Mouse (Mus musculus) urinary bladder, postnatal 14 days (tissue): Measurements from ENCODE around the gene Nr5a1.

ENCODE experiments used
- DNase-seq: peaks from one replicate; pipeline ENCODE4 v3.0.0; 2021; ENCODE audit warnings: low spot score

Gene Nr5a1

GRCm38 (mm10) chr2:38714324-38714723 is at the start of gene Nr5a1:
Gene Nr5a1 (minus strand): TSS chr2:38714542.
- DNase-seq: no peak

GRCm38 (mm10) chr2:38739847-38740246 is 25.5 kb upstream of the Nr5a1 start:
- peak; percentile 23 for DNase-seq

GRCm38 (mm10) chr2:38739410-38739809 is 25.1 kb upstream of the Nr5a1 start:
- DNase-seq: peak; percentile 81

- no peak for DNase-seq
Measured at GRCm38 (mm10) chr2:38738601-38739301, 24.4 kb upstream of the Nr5a1 start.

- no peak for DNase-seq
Measured at GRCm38 (mm10) chr2:38735740-38736139, 21.4 kb upstream of the Nr5a1 start.

- DNase-seq: no peak
Measured at GRCm38 (mm10) chr2:38734721-38735120, 20.4 kb upstream of the Nr5a1 start.

- DNase-seq: no peak
Measured at GRCm38 (mm10) chr2:38730331-38730827, 16.0 kb upstream of the Nr5a1 start.

- DNase-seq: no peak
Measured at GRCm38 (mm10) chr2:38725427-38725826, 11.1 kb upstream of the Nr5a1 start.

GRCm38 (mm10) chr2:38723378-38723777 is 9.0 kb upstream of the Nr5a1 start:
- DNase-seq: no peak

- no peak for DNase-seq
Measured at GRCm38 (mm10) chr2:38722076-38722475, 7.7 kb upstream of the Nr5a1 start.

- DNase-seq: no peak
Measured at GRCm38 (mm10) chr2:38720661-38721060, 6.3 kb upstream of the Nr5a1 start.

GRCm38 (mm10) chr2:38719354-38719753 is 5.0 kb upstream of the Nr5a1 start:
- no peak for DNase-seq

GRCm38 (mm10) chr2:38718676-38719075 is 4.3 kb upstream of the Nr5a1 start:
- DNase-seq: no peak

- DNase-seq: no peak
Measured at GRCm38 (mm10) chr2:38717436-38717835, 3.1 kb upstream of the Nr5a1 start.

- DNase-seq: no peak
Measured at GRCm38 (mm10) chr2:38713596-38713995, 746 bp downstream of the Nr5a1 start.

GRCm38 (mm10) chr2:38712769-38713125 is 1.6 kb downstream of the Nr5a1 start:
- DNase-seq: no peak

- no peak for DNase-seq
Measured at GRCm38 (mm10) chr2:38712076-38712768, 2.1 kb downstream of the Nr5a1 start.

GRCm38 (mm10) chr2:38711421-38711861 is 2.9 kb downstream of the Nr5a1 start:
- DNase-seq: no peak

GRCm38 (mm10) chr2:38710304-38711241 is 3.8 kb downstream of the Nr5a1 start:
- no peak for DNase-seq

GRCm38 (mm10) chr2:38708907-38709688 is 5.2 kb downstream of the Nr5a1 start:
- no peak for DNase-seq

- DNase-seq: no peak
Measured at GRCm38 (mm10) chr2:38706661-38707060, 7.7 kb downstream of the Nr5a1 start.

GRCm38 (mm10) chr2:38705036-38705435 is 9.3 kb downstream of the Nr5a1 start:
- no peak for DNase-seq
